Mouse (Mus musculus) E14TG2a.4 (cell line): ENCODE measurements around the gene Micall2.

ENCODE experiments used
- CTCF ChIP-seq: conservative IDR thresholded peaks from 2 replicates; pipeline ENCODE4 v1.5.1; 2014; ENCODE audit warnings: low read length
- NANOG ChIP-seq: IDR thresholded peaks from 2 replicates; pipeline ENCODE4 v1.6.1; 2014; ENCODE audit warnings: borderline replicate concordance, low read length, mixed read lengths
- POU5F1 ChIP-seq: IDR thresholded peaks from 2 replicates; pipeline ENCODE4 v1.6.1; 2014; ENCODE audit warnings: low read length, borderline replicate concordance

- TF ChIP-seq CTCF: no peak
- TF ChIP-seq POU5F1: no peak
- no peak for TF ChIP-seq NANOG
Observed at GRCm38 (mm10) chr5:139723113-139723512, 13.0 kb downstream of the Micall2 start.
